Mouse (Mus musculus) limb, embryonic 12.5 days (tissue): ENCODE measurements at regions not wholly inside any gene's neighbourhood (a gene's known extent, or its start where the extent isn't known, plus 50 kb on each side); places are given as distances from the start of the nearest gene placed in this dataset.
"Not testable (repeated sequence)": the region's sequence is repeated elsewhere in the genome, so short reads cannot be mapped to it uniquely, and the experiment has no call there.

Experiments used
- ATAC-seq: fragments of 200-750 bp; cut with Nextera tagmentation; 2 replicates; pipeline ENCODE4 v1.8.0; 2017; ENCODE audit warnings: low read depth, moderate TSS enrichment; ENCODE audit not compliant: insufficient number of reproducible peaks, insufficient read depth, low FRiP score, low TSS enrichment
- H3K27ac ChIP-seq: fragments of 300-500 bp; sonication (generic); 2 replicates; pipeline ENCODE4 v1.5.1; 2016; ENCODE audit warnings: mild to moderate bottlenecking, moderate library complexity
- H3K27me3 ChIP-seq: fragments of 300-500 bp; sonication (generic); 2 replicates; pipeline ENCODE4 v1.6.1; 2016; ENCODE audit warnings: mild to moderate bottlenecking, moderate library complexity
- H3K36me3 ChIP-seq: fragments of 300-500 bp; sonication (generic); 2 replicates; pipeline ENCODE4 v1.6.1; 2016; ENCODE audit warnings: mild to moderate bottlenecking, moderate library complexity
- H3K4me1 ChIP-seq: fragments of 300-500 bp; sonication (generic); replicated peaks from 2 replicates; pipeline ENCODE4 v1.6.1; 2016
- H3K4me2 ChIP-seq: fragments of 300-500 bp; sonication (generic); 2 replicates; pipeline ENCODE4 v1.6.1; 2016; ENCODE audit warnings: mild to moderate bottlenecking, moderate library complexity
- H3K4me3 ChIP-seq: fragments of 300-500 bp; sonication (generic); replicated peaks from 2 replicates; pipeline ENCODE4 v1.5.1; 2016; ENCODE audit warnings: mild to moderate bottlenecking
- H3K9ac ChIP-seq: fragments of 300-500 bp; sonication (generic); replicated peaks from 2 replicates; pipeline ENCODE4 v1.6.1; 2016; ENCODE audit warnings: mild to moderate bottlenecking, moderate library complexity
- H3K9me3 ChIP-seq: fragments of 300-500 bp; sonication (generic); 2 replicates; pipeline ENCODE4 v1.6.1; 2016; ENCODE audit warnings: mild to moderate bottlenecking, moderate library complexity
- WGBS: fragments of 180-500 bp; shearing (Covaris S2); methylation state at CpG from one replicate; pipeline ENCODE4 v1.1.7; 2016; 5-methylcytosine and 5-hydroxymethylcytosine counted together

DNA sequence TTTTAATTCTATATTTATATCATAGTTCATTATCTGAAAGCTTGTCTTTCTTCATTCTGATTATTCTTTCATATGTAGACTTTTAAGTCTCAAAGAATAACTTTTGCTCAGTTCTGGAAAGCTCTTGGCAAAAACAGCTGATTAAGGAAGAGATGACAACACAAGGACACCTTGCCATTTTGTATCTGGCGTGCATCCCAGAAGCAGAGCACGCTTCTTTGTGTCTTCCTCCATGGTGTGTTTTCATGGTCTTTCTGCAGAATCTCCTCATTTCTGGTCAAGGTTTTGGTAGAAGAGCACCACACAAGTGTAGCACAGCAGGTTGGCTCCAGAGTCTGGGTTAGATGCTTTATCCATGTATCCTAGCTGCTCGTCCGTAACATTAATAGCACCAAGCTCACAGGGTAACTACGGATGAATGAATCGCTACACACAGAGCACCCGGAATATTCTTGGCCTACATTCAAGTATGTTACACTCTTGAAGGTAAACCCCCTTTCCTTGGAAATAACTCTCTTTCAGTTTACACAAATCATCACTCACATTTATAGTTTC lies 148.9 kb upstream of the Ddhd1 start:
- Histone ChIP-seq H3K27me3 (no peaks in the 10 kb centered on the region), H3K4me2 (no peak overlapping the region), H3K9ac (no peak overlapping the region), H3K9me3 (no peaks in the 10 kb centered on the region), H3K4me1 (no peaks in the 10 kb centered on the region), H3K36me3 (no peaks in the 10 kb centered on the region), H3K27ac (no peak overlapping the region), H3K4me3 (no peak overlapping the region)
- no peak for ATAC-seq
- 90% methylated on average over 7 of the region's 7 CpGs for WGBS

DNA sequence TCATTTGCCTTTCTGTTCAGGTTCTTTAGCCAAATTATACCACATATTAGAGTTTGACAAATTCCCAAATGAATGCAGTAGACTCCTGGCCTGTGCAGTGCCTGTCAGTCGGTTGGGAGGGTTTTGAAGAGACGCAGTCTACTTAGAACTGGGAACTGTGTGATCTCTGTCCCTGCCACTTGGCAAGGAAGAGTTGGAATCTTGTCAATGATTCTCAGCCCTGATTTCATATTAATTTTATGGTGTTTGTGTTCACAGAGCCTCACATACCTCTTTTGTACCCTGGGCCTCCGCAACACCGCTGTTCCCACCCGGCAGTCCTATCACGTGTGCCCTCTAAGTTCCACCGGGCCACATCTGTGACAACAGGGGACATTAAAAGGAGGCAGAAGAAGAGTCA lies 149.8 kb upstream of the Ddhd1 start:
- Histone ChIP-seq H3K4me1 (no peaks in the 10 kb centered on the region), H3K27ac (no peak overlapping the region), H3K36me3 (no peaks in the 10 kb centered on the region), H3K9me3 (no peaks in the 10 kb centered on the region), H3K4me2 (no peak overlapping the region), H3K9ac (no peak overlapping the region), H3K4me3 (no peak overlapping the region), H3K27me3 (no peaks in the 10 kb centered on the region)
- no peak for ATAC-seq
- 93% methylated on average over 7 of the region's 7 CpGs for WGBS

DNA sequence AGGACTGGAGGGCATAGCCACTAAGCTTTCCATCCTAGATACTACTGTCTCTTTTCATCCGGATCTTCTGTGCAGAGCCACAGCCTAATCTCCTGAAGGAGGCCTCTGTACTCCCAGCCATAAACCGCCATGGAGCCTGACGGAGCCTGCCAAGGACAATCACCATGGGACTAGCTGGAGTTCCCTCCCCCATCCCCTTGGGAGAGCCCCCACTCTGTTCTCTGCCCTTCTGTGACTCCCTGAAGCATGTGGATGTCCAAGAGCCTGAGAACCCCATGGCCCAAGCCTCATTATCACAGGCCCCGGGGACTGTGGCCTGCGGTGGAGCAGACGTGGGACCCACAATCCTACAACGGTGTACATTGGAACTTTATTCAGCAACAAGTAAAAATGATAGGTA lies 151.5 kb upstream of the Ddhd1 start:
- Histone ChIP-seq H3K4me1 (0 out of 2 replicates have a peak, but pooled peaks cover 3% of the 10 kb centered on the region), H3K27ac (no peak overlapping the region), H3K4me3 (no peak overlapping the region), H3K9ac (no peak overlapping the region), H3K36me3 (no peaks in the 10 kb centered on the region), H3K27me3 (no peaks in the 10 kb centered on the region), H3K4me2 (no peak overlapping the region), H3K9me3 (no peaks in the 10 kb centered on the region)
- no peak for ATAC-seq
- WGBS = 86% methylated on average over 7 of the region's 7 CpGs

DNA sequence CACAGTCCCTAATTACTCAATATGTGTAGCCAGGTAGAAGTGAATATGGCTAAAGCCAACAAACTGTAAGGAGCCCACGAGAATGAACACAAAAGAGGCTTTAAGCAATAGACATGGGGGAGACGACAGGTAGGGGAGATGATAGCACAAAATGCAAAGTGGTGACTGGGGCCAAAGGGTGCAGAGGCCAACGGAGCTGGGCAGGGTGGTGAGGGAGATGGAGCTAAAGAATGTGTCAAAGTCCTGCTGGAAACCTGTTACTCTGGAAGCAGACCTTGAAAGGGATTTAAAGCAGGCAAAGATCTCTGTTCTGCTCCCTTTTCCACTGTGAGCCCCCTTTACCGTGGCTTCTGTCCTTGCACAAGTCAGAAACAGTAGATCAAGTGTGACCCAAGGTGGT lies 152.2 kb upstream of the Ddhd1 start:
- Histone ChIP-seq H3K9me3 (no peaks in the 10 kb centered on the region), H3K27ac (no peak overlapping the region), H3K4me3 (no peak overlapping the region), H3K9ac (no peak overlapping the region), H3K36me3 (no peaks in the 10 kb centered on the region), H3K27me3 (no peaks in the 10 kb centered on the region), H3K4me1 (0 out of 2 replicates have a peak, but pooled peaks cover 3% of the 10 kb centered on the region), H3K4me2 (no peak overlapping the region)
- WGBS = 74% methylated on average over 4 of the region's 4 CpGs
- ATAC-seq = no peak

DNA sequence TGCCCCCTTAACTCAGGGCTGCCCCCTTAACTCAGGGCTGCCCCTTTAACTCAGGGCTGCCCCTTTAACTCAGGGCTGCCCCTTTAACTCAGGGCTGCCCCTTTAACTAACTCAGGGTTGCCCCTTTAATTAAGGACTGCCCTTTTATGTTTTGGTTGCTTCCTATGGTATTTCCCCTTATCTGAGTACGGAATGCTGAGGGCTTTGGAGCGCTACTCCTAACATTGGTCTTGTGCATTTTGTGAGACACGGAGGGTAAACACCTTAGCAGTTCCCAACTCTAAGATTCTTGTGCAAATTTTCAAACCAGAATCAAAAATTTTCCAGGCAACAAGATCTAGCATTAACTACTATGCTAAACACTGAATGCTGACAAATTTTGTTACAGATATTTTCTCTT lies 152.7 kb upstream of the Ddhd1 start:
- 44% methylated on average over 3 of the region's 3 CpGs for WGBS

DNA sequence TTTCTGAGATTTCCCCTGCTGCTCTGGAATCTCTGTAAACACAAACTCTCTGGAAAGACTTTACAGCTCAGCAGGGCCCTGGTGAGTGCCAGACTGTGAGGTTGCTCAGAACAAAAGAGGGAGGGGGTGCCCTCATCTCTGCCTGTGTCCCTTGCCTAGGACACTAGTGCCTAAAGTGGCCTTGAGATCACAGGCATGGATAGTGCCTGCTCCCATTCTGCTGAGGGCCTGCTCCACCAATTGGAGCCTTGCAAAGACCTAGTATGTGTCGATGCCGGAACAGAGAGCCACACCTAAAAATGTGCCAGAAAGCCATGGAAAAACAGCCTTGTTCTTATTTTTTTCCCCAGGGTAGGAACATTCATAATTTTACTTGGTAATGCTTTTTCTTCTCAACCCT lies 157.7 kb upstream of the Ddhd1 start:
- no peak overlapping the region for H3K27ac ChIP-seq
- no peaks in the 10 kb centered on the region for H3K27me3 ChIP-seq
- peaks cover 6% of the 10 kb centered on the region; the same call in 1 of the 2 replicates for H3K4me1 ChIP-seq
- 0 out of 2 replicates have a peak, but pooled peaks cover 5% of the 10 kb centered on the region for H3K9me3 ChIP-seq
- H3K4me3 ChIP-seq = no peak overlapping the region
- H3K4me2 ChIP-seq = no peak overlapping the region
- no peaks in the 10 kb centered on the region for H3K36me3 ChIP-seq
- H3K9ac ChIP-seq = no peak overlapping the region
- 91% methylated on average over 2 of the region's 2 CpGs for WGBS
- no peak for ATAC-seq

More for the DNA sequence above, 152.7 kb upstream of the Ddhd1 start:
- Histone ChIP-seq H3K9me3 (no peaks in the 10 kb centered on the region), H3K36me3 (no peaks in the 10 kb centered on the region), H3K4me1 (peaks cover 6% of the 10 kb centered on the region; the same call in 1 of the 2 replicates), H3K9ac (no peak overlapping the region), H3K27ac (no peak overlapping the region), H3K4me3 (no peak overlapping the region), H3K27me3 (no peaks in the 10 kb centered on the region), H3K4me2 (no peak overlapping the region)
- no peak for ATAC-seq

DNA sequence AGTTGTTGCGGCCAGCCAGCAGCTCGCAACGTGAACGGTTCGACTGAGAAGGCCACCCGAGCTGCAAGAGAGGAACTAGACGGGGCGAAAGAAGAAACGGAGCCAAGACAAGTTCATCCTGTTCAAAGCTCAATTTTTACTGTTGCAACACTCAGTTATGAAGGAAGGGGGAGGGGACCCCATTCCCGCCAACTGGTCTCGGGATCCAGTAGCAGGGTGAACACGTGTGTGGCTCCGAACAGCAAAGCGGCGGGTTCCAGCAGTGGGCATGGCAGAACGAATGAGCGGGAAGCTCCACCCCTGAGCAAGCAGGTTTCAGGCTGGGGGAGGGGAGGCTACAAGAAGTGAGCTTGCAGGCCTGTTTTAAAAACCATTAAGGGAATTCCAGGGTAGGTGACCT lies 158.7 kb upstream of the Ddhd1 start:
- not testable (repeated sequence) for H3K4me2 ChIP-seq, H3K9ac ChIP-seq, H3K4me3 ChIP-seq, H3K9me3 ChIP-seq, ATAC-seq, H3K27ac ChIP-seq, H3K4me1 ChIP-seq, H3K27me3 ChIP-seq, H3K36me3 ChIP-seq
- WGBS = 86% methylated on average over 17 of the region's 17 CpGs

DNA sequence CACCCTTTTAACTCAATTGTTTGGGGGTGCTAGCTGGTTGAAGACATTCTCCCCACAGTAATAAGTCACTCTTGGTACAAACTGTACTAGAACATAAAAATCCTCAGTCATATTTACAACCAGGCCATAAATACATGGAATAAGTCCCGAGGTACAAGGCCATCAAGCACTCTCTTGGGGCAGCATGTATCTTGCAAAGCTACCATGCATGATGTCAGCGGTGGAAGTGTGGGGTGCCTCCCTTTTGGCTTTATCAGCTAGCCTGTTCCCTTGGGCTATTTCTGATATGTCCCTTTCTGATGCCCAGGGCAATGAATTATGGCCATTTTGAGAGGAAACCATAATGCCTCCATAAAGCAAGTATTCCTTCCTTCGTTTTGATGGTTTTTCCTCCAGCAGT lies 159.8 kb upstream of the Ddhd1 start:
- H3K4me1 ChIP-seq = peaks cover 6% of the 10 kb centered on the region; the same call in 1 of the 2 replicates
- H3K4me2 ChIP-seq = no peak overlapping the region
- no peak overlapping the region for H3K9ac ChIP-seq
- 88% methylated on average over 3 of the region's 3 CpGs for WGBS
- H3K27ac ChIP-seq = no peak overlapping the region
- 0 out of 2 replicates have a peak, but pooled peaks cover 5% of the 10 kb centered on the region for H3K9me3 ChIP-seq
- no peak overlapping the region for H3K4me3 ChIP-seq
- no peaks in the 10 kb centered on the region for H3K27me3 ChIP-seq
- no peak for ATAC-seq
- H3K36me3 ChIP-seq = no peaks in the 10 kb centered on the region

DNA sequence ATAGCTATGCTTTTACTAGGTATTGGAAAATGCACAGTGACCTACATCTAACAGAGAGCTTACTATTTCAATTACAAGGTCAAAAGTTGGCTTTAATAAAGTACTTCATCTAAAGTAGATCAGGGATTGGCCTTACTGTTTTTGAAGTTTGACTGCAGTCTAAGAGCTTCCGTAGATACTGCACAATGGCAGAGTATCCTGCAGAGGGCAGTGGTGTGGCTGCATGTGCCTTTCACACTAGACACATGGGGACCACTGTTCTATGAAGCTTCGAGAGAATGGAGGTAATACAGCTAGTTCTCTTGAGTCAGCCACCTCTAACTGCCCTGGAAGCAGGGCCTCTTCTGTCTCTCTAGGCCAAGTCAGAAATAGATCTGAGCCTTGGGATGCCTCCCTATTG lies 166.7 kb upstream of the Ddhd1 start:
- ATAC-seq = no peak
- 71% methylated on average over 2 of the region's 2 CpGs for WGBS
- Histone ChIP-seq H3K4me1 (peaks cover 3% of the 10 kb centered on the region; the same call in 1 of the 2 replicates), H3K9ac (no peak overlapping the region), H3K36me3 (no peaks in the 10 kb centered on the region), H3K4me3 (no peak overlapping the region), H3K27me3 (no peaks in the 10 kb centered on the region), H3K9me3 (no peaks in the 10 kb centered on the region), H3K27ac (no peak overlapping the region), H3K4me2 (no peak overlapping the region)

DNA sequence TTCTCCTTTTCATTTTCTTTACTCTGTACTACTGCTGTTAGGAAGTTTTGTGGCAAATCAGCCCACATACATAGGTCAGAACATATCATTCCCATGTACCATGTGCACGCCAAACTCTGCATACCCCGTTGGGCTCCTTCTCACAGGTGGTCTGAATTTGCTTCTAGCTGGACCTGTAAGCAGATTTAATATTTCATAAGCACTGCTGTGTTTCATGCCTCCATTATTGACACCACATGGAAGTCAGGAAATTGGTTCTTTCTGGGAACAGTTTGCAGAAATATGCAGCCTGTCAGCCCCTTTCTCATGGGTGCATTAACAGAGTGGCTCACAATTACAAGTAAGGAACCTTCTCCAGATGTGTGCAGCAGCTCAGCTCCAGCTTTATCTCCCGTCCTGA lies 168.1 kb upstream of the Ddhd1 start:
- H3K27ac ChIP-seq = peak overlapping the region; percentile 59; the same call in 1 of the 2 replicates
- H3K9me3 ChIP-seq = no peaks in the 10 kb centered on the region
- no peak overlapping the region for H3K4me3 ChIP-seq
- no peaks in the 10 kb centered on the region for H3K27me3 ChIP-seq
- no peak overlapping the region for H3K9ac ChIP-seq
- WGBS = 50% methylated on average over 3 of the region's 3 CpGs
- H3K36me3 ChIP-seq = no peaks in the 10 kb centered on the region
- peak; percentile 80 for ATAC-seq
- no peak overlapping the region for H3K4me2 ChIP-seq
- H3K4me1 ChIP-seq = peaks cover 3% of the 10 kb centered on the region; the same call in 1 of the 2 replicates

DNA sequence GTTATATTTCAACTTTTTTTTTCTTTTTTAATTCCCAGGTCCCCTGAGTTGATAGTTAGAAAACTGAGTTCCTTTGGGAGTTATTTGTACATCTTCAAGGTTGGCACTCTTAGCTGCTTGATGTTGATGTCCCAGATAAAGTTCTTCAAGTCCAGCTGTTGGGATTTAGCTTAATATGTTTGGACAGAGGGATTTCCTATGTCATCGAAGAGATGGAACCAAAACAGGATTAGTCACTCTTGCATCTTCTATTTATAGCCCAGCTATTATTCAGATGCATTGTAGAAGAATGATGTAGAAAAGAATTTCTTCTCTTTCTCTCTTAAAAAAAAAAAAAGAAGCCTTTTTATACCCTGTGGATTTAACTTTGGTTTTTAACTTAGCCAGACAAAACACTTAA lies 169.2 kb upstream of the Ddhd1 start:
- Histone ChIP-seq H3K4me3 (no peak overlapping the region), H3K9me3 (no peaks in the 10 kb centered on the region), H3K27me3 (no peaks in the 10 kb centered on the region), H3K36me3 (no peaks in the 10 kb centered on the region), H3K9ac (no peak overlapping the region), H3K27ac (no peak overlapping the region), H3K4me1 (peaks cover 3% of the 10 kb centered on the region; the same call in 1 of the 2 replicates), H3K4me2 (no peak overlapping the region)
- no peak for ATAC-seq
- WGBS = 87% methylated on average over 1 of the region's 1 CpGs

DNA sequence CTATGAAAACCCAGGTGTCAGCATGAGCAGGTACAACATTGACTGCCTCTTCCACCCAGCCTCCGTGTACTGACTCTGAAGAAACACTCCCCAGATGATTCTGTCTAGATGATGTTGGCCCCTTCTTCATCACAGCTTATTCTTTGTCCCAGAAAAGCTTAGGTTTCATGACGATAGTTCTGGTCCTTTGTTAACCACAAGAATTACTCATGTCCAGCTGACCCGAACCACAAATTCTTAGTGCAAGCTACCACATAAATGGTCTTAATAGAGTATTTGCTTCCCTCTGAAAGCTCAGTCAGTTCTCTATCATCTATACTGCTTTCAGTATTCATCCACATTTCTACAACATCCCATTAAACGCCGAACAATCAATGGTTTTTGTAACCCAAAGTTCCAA lies 172.5 kb upstream of the Ddhd1 start:
- Histone ChIP-seq H3K9me3 (no peaks in the 10 kb centered on the region), H3K36me3 (no peaks in the 10 kb centered on the region), H3K4me3 (no peak overlapping the region), H3K27me3 (no peaks in the 10 kb centered on the region), H3K27ac (no peak overlapping the region), H3K9ac (no peak overlapping the region), H3K4me2 (no peak overlapping the region), H3K4me1 (peaks cover 3% of the 10 kb centered on the region; the same call in 1 of the 2 replicates)
- ATAC-seq = no peak
- WGBS = 87% methylated on average over 5 of the region's 5 CpGs
